Comparison of ENCODE assay signal across 16 mouse cellular contexts in the genomic region with DNA sequence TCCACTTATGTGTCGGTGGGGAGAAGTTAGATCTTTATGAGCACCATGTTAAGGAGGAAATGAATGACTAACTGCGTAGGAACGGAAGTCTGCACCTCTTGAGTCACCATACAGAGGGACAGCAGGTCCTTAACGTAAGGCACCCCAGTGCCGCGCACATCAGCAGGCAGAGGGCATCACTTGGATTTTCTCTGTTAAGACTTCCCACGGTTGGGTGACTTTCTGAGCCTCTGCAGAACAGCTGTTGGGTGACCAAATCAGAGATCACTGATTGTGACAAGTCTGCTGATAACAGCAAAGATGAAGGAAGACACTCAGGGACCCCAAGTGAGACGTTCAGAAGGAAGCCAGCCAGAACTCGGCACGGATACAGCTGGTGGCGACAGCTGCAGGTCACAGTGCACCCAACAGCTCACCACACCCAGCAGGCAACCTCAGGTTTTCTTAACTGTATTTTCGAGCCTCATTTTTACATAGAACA. TPM values are rescaled to one million over a fixed set of nuclear protein-coding genes. Genes with fewer than 3 reads are reported as not detected.
DNase-seq lines count a peak whose midpoint lies in the region; ATAC-seq and TF ChIP-seq lines count a peak whose summit lies in the region.
"Had no signal": no experiment of that assay in that cellular context is flagged by ENCODE, and none has a peak within 500 bp of the region (broad histone marks: within the 10 kb centered on the region; RNA-seq: fewer than 3 reads in every experiment).

No protein-coding gene starts in this region.

- H3K27me3 ChIP-seq in heart, embryonic 16.5 days (ENCODE audit: control insufficient read depth, insufficient read depth, low read length) = no peaks in the 10 kb centered on the region
- H3K27me3 ChIP-seq in MEL (ENCODE audit: control insufficient read depth in 1 of 2, insufficient read depth in 2 of 2, low read length in 2 of 2) = no peaks in the 10 kb centered on the region
- no peaks in the 10 kb centered on the region for H3K27me3 ChIP-seq in splenic B cell, adult 2 months (ENCODE audit: control insufficient read depth, insufficient read depth, low read length, poor library complexity, severe bottlenecking)
- H3K27me3 ChIP-seq: heart, embryonic 15.5 days; neural tube, embryonic 13.5 days; Patski had no signal

- peaks cover 2% of the 10 kb centered on the region for H3K36me3 ChIP-seq in heart, embryonic 16.5 days (ENCODE audit: control insufficient read depth, insufficient read depth)
- H3K36me3 ChIP-seq in MEL (ENCODE audit: control insufficient read depth in 1 of 2, insufficient read depth in 2 of 2, low read length in 2 of 2) (peaks cover 0 to 25% of the 10 kb centered on the region in 2 experiments; a peak in 2 of 4 replicates), macrophage (ENCODE audit: inconsistent target) (no peaks in the 10 kb centered on the region; the same call in 1 of the 2 replicates)
- no peaks in the 10 kb centered on the region for H3K36me3 ChIP-seq in splenic B cell, adult 2 months (ENCODE audit: control insufficient read depth, insufficient read depth, low read length, poor library complexity, severe bottlenecking)

- no peak; a peak in 1 of 6 replicates for TF ChIP-seq CTCF in MEL (IDR thresholded peaks at IDR 0.05 in 2 of 3, conservative IDR thresholded peaks at IDR 0.05 in 1 of 3; ENCODE audit: control insufficient read depth in 1 of 3, insufficient read depth in 1 of 3, low read depth in 2 of 3, low read length in 3 of 3, poor library complexity in 1 of 3, severe bottlenecking in 1 of 3)

- 0 out of 2 replicates have a peak, but pooled peaks have one; percentile 0 for TF ChIP-seq RAD21 in MEL (IDR thresholded peaks at IDR 0.05; ENCODE audit: low read depth, low read length)

- H3K9me3 ChIP-seq in heart, embryonic 16.5 days (replicated peaks; ENCODE audit: control insufficient read depth, low read length) = no peaks in the 10 kb centered on the region
- no peaks in the 10 kb centered on the region for H3K9me3 ChIP-seq in MEL (replicated peaks; ENCODE audit: insufficient read depth, low read length)
- H3K9me3 ChIP-seq: heart, embryonic 15.5 days; liver, embryonic 12.5 days; neural tube, embryonic 13.5 days had no signal

- peak in 1 of 2 experiments; percentile 48; a peak in 1 of 4 replicates for TF ChIP-seq POLR2A in MEL (IDR thresholded peaks at IDR 0.05; ENCODE audit: control insufficient read depth in 1 of 2, insufficient read depth in 1 of 2, low read depth in 1 of 2, low read length in 2 of 2, poor library complexity in 1 of 2)

- no peak overlapping the region for H3K4me2 ChIP-seq in heart, embryonic 16.5 days (ENCODE audit: low read depth, low read length)
- H3K4me2 ChIP-seq: heart, embryonic 15.5 days; liver, embryonic 12.5 days; neural tube, embryonic 13.5 days had no signal

- H3K79me2 ChIP-seq in MEL (ENCODE audit: control insufficient read depth, insufficient read depth, low read length, poor library complexity) = no peaks in the 10 kb centered on the region
- H3K79me2 ChIP-seq in macrophage (ENCODE audit: inconsistent target) = no peaks in the 10 kb centered on the region

- H3K4me1 ChIP-seq in heart, embryonic 16.5 days (ENCODE audit: control insufficient read depth, insufficient read depth, low read length) = no peaks in the 10 kb centered on the region
- peaks cover 19 to 31% of the 10 kb centered on the region in 2 experiments for H3K4me1 ChIP-seq in MEL (ENCODE audit: control insufficient read depth in 1 of 2, insufficient read depth in 2 of 2, low read length in 2 of 2)
- H3K4me1 ChIP-seq: heart, embryonic 15.5 days; neural tube, embryonic 13.5 days had no signal

- intact Hi-C loops in left cerebral cortex, postnatal 10 days (cut with DNase I) = no loop called here

- no peak for DNase-seq in heart, adult 8-10 months (ENCODE audit: low spot score)
- DNase-seq in MEL (ENCODE audit: low read depth, low spot score) = peak; percentile 91
- peak; percentile 78 for DNase-seq in splenic B cell, adult 2 months (ENCODE audit: low read depth, low spot score)
- DNase-seq in heart, adult 11 months = no peak
- DNase-seq in left cerebral cortex, postnatal 10 days (ENCODE audit: extremely low spot score in 1 of 2, low spot score in 2 of 2) = no peak
- no peak for DNase-seq in cerebellum, postnatal 4 days (ENCODE audit: low spot score in 2 of 2)
- DNase-seq: adrenal gland, adult 8-10 months; cerebellum, adult 11-12 months; kidney, postnatal 10 days had no signal

- H3K27ac ChIP-seq in heart, embryonic 16.5 days (ENCODE audit: low read length) = no peak overlapping the region
- H3K27ac ChIP-seq in MEL (ENCODE audit: control insufficient read depth, low read depth, low read length) (peak overlapping the region; percentile 84), macrophage (peak overlapping the region; percentile 57)
- H3K27ac ChIP-seq: heart, embryonic 15.5 days; liver, embryonic 12.5 days; neural tube, embryonic 13.5 days had no signal

- H3K9ac ChIP-seq in heart, embryonic 16.5 days (ENCODE audit: low read length) = no peak overlapping the region
- peak overlapping the region; percentile 52 for H3K9ac ChIP-seq in MEL (ENCODE audit: control insufficient read depth, low read depth, low read length, poor library complexity, severe bottlenecking)
- H3K9ac ChIP-seq: heart, embryonic 15.5 days; liver, embryonic 12.5 days; neural tube, embryonic 13.5 days had no signal

- ATAC-seq in heart, embryonic 16.5 days (replicated peaks; ENCODE audit: extremely low read depth, insufficient read depth, low FRiP score) = peak; percentile 18; the same call in 1 of the 2 replicates
- ATAC-seq: hindbrain, embryonic 16.5 days; liver, embryonic 12.5 days; Patski had no signal

- TF ChIP-seq EP300 in MEL (IDR thresholded peaks at IDR 0.05; ENCODE audit: low read depth in 1 of 2, low read length in 2 of 2) = peak; percentile 43 to 60; a peak in 3 of 4 replicates

- WGBS in heart, embryonic 16.5 days = 55% methylated on average over 12 of the region's 12 CpGs
- 8% methylated on average over 12 of the region's 12 CpGs for WGBS in macrophage (ENCODE audit: missing documents)

- H3K4me3 ChIP-seq in heart, embryonic 16.5 days (ENCODE audit: low read length) = no peak overlapping the region
- peak overlapping the region; percentile 50 to 51 for H3K4me3 ChIP-seq in MEL (ENCODE audit: control insufficient read depth in 1 of 2, insufficient read depth in 1 of 2, low read depth in 2 of 2, low read length in 2 of 2)
- H3K4me3 ChIP-seq in macrophage (ENCODE audit: inconsistent target) = no peak overlapping the region
- H3K4me3 ChIP-seq: heart, embryonic 15.5 days; liver, embryonic 12.5 days; neural tube, embryonic 13.5 days had no signal

TF ChIP-seq in MEL, 35 proteins besides CTCF, POLR2A, EP300 and RAD21 (continues in another document):
- TF ChIP-seq MAFK (IDR thresholded peaks at IDR 0.05; ENCODE audit: borderline replicate concordance, low read depth, low read length) (peak; percentile 51; the same call in 1 of the 2 replicates), TCF12 (IDR thresholded peaks at IDR 0.05; ENCODE audit: low read depth, low read length) (no peak; the same call in 1 of the 2 replicates), NELFE (IDR thresholded peaks at IDR 0.05; ENCODE audit: low read depth, low read length) (peak; percentile 37; the same call in 1 of the 2 replicates), CHD2 (IDR thresholded peaks at IDR 0.05; ENCODE audit: low read length) (no peak), ZNF384 (IDR thresholded peaks at IDR 0.05; ENCODE audit: low read depth, low read length) (0 out of 2 replicates have a peak, but pooled peaks have one; percentile 10), ETS1 (IDR thresholded peaks at IDR 0.05; ENCODE audit: low read depth, low read length) (peak; percentile 96), HCFC1 (IDR thresholded peaks at IDR 0.05; ENCODE audit: low read depth, low read length) (peak; percentile 55; the same call in 1 of the 2 replicates)

RNA-seq across cellular contexts. Expression of gene Kif1bp, which starts 24.6 kb away (rescaled TPM):
- polyA plus RNA-seq in heart, embryonic 16.5 days (2015; fragmentation: Nextera tagmentation; extraction: Ambion mirVana) = 28.5 and 29.1 TPM in 2 replicates
- 10 to 100 TPM; 43.5 to 46.8 (median 44.8) TPM for total RNA-seq in heart, adult 8-10 months (2022)
- 17.3 and 17.6 TPM in 2 replicates for total RNA-seq in MEL (2012; rRNA removed)
- 100 to 1,000 TPM in 1 of 2 experiments, 10 to 100 TPM in 1; 24.7 to 177 TPM for polyA plus RNA-seq in MEL (2012; ENCODE audit: insufficient read depth in 1 of 2, insufficient read length in 2 of 2, low read depth in 1 of 2, low replicate concordance in 2 of 2, missing spikeins in 1 of 2)
- 10 to 100 TPM; 10.3 to 50.0 (median 30.8) TPM for total RNA-seq in macrophage (2018; cell fraction: chromatin; rRNA removed)
- total RNA-seq in macrophage (2018; cell fraction: cytosol; rRNA removed) = 10 to 100 TPM; 20.0 to 34.5 (median 29.5) TPM
- total RNA-seq in macrophage (2018; cell fraction: nucleus; rRNA removed) = 10 to 100 TPM; 13.1 to 38.8 (median 23.5) TPM
- polyA plus RNA-seq in macrophage (2018) = 28.5 to 32.9 TPM (median 28.8 TPM) in 3 replicates
- total RNA-seq in left cerebral cortex, postnatal 10 days (2021) = 100 to 1,000 TPM; 140 to 143 TPM

RNA-seq across cellular contexts. Expression of gene Srgn, which starts 26.4 kb away (rescaled TPM):
- polyA plus RNA-seq in heart, embryonic 16.5 days (2015; fragmentation: Nextera tagmentation; extraction: Ambion mirVana) = 18.6 and 28.8 TPM in 2 replicates
- 10 to 100 TPM; 36.1 to 45.8 (median 37.8) TPM for total RNA-seq in heart, adult 8-10 months (2022)
- 217 and 236 TPM in 2 replicates for total RNA-seq in MEL (2012; rRNA removed)
- polyA plus RNA-seq in MEL (2012; ENCODE audit: insufficient read depth in 1 of 2, insufficient read length in 2 of 2, low read depth in 1 of 2, low replicate concordance in 2 of 2, missing spikeins in 1 of 2) = 100 to 1,000 TPM in 1 of 2 experiments, not detected in 1; 164 TPM
- 100 to 1,000 TPM in 9 of 26 experiments, 10 to 100 TPM in 12, 1 to 10 TPM in 5; 5.0 to 374 (median 54.9) TPM for total RNA-seq in macrophage (2018; cell fraction: chromatin; rRNA removed)
- 1,000 to 10,000 TPM in 3 of 26 experiments, 100 to 1,000 TPM in 23; 178 to 1,433 (median 423) TPM for total RNA-seq in macrophage (2018; cell fraction: cytosol; rRNA removed)
- 1,000 to 10,000 TPM in 2 of 26 experiments, 100 to 1,000 TPM in 22, 10 to 100 TPM in 2; 93.8 to 1,370 (median 265) TPM for total RNA-seq in macrophage (2018; cell fraction: nucleus; rRNA removed)
- polyA plus RNA-seq in macrophage (2018) = 240 to 438 TPM (median 289 TPM) in 3 replicates
- total RNA-seq in left cerebral cortex, postnatal 10 days (2021) = 1 to 10 TPM; 6.5 to 9.5 TPM
- polyA plus RNA-seq: Patski had no signal

RNA-seq across cellular contexts. Expression of gene Ddx21, which starts 48.4 kb away (rescaled TPM):
- 11.0 and 13.4 TPM in 2 replicates for polyA plus RNA-seq in heart, embryonic 16.5 days (2015; fragmentation: Nextera tagmentation; extraction: Ambion mirVana)
- total RNA-seq in heart, adult 8-10 months (2022) = 10 to 100 TPM; 27.4 to 31.3 (median 29.2) TPM
- 299 and 313 TPM in 2 replicates for total RNA-seq in MEL (2012; rRNA removed)
- polyA plus RNA-seq in MEL (2012; ENCODE audit: insufficient read depth in 1 of 2, insufficient read length in 2 of 2, low read depth in 1 of 2, low replicate concordance in 2 of 2, missing spikeins in 1 of 2) = 1,000 to 10,000 TPM in 1 of 2 experiments, 100 to 1,000 TPM in 1; 386 to 2,442 TPM
- total RNA-seq in macrophage (2018; cell fraction: chromatin; rRNA removed) = 10 to 100 TPM; 27.9 to 70.6 (median 47.1) TPM
- total RNA-seq in macrophage (2018; cell fraction: cytosol; rRNA removed) = 10 to 100 TPM; 36.1 to 51.8 (median 44.6) TPM
- total RNA-seq in macrophage (2018; cell fraction: nucleus; rRNA removed) = 10 to 100 TPM; 26.7 to 82.6 (median 41.2) TPM
- polyA plus RNA-seq in macrophage (2018) = 29.8 to 93.3 TPM (median 43.4 TPM) in 3 replicates
- total RNA-seq in left cerebral cortex, postnatal 10 days (2021) = 10 to 100 TPM; 29.5 to 30.6 TPM

Comparison
In these comparisons a context has a peak if more than half of its experiments do, and no peak if none do; other contexts are left out.
1. H3K4me3 ChIP-seq: peak in MEL (2 of 2); none in heart, embryonic 16.5 days (single experiment) and macrophage (single experiment).
2. DNase-seq: peak in MEL (single experiment) and splenic B cell, adult 2 months (single experiment); none in heart, adult 8-10 months (single experiment), heart, adult 11 months (single experiment), left cerebral cortex, postnatal 10 days (0 of 2) and cerebellum, postnatal 4 days (0 of 2).